Mouse (Mus musculus): ENCODE measurements around the gene Gpd1.
"Not testable (repeated sequence)": the region's sequence is repeated elsewhere in the genome, so short reads cannot be mapped to it uniquely, and the experiment has no call there.

Gpd1 gene

GRCm38 (mm10) chr15:99723120-99723514, 5.8 kb downstream of the Gpd1 start:
- peak; percentile 95 for DNase-seq

GRCm38 (mm10) chr15:99723515-99724291, 6.4 kb downstream of the Gpd1 start:
- DNase-seq: peak; percentile 99

GRCm38 (mm10) chr15:99724292-99725021, 7.1 kb downstream of the Gpd1 start:
- peak; percentile 98 for DNase-seq

GRCm38 (mm10) chr15:99725341-99726155, 8.2 kb downstream of the Gpd1 start, which contains the start of gene Cox14:
Gene Cox14 (plus strand): TSS chr15:99725618.
- DNase-seq: peak; percentile 100

- no peak for DNase-seq
Measured at GRCm38 (mm10) chr15:99726549-99726948, 9.2 kb downstream of the Gpd1 start.

GRCm38 (mm10) chr15:99727039-99727438, 9.7 kb downstream of the Gpd1 start:
- DNase-seq: not testable (repeated sequence)

- DNase-seq: no peak
Measured at GRCm38 (mm10) chr15:99727525-99727924, 10.2 kb downstream of the Gpd1 start.

- peak; percentile 92 for DNase-seq
Measured at GRCm38 (mm10) chr15:99728211-99728610, 10.9 kb downstream of the Gpd1 start.

GRCm38 (mm10) chr15:99729056-99729783, 11.9 kb downstream of the Gpd1 start:
- no peak for DNase-seq

- no peak for DNase-seq
Measured at GRCm38 (mm10) chr15:99731167-99731566, 13.9 kb downstream of the Gpd1 start.

GRCm38 (mm10) chr15:99731678-99732077, 14.4 kb downstream of the Gpd1 start:
- DNase-seq: no peak

- DNase-seq: no peak
Measured at GRCm38 (mm10) chr15:99733186-99733585, 15.9 kb downstream of the Gpd1 start.

GRCm38 (mm10) chr15:99735631-99736030, 18.3 kb downstream of the Gpd1 start:
- peak; percentile 100 for DNase-seq

GRCm38 (mm10) chr15:99736675-99737074, 19.4 kb downstream of the Gpd1 start:
- DNase-seq: no peak

- DNase-seq: peak; percentile 93
Measured at GRCm38 (mm10) chr15:99740229-99740628, 22.9 kb downstream of the Gpd1 start.

GRCm38 (mm10) chr15:99754204-99754603, 36.9 kb downstream of the Gpd1 start:
- no peak for DNase-seq

- no peak for DNase-seq
Measured at GRCm38 (mm10) chr15:99767467-99767866, 50.2 kb downstream of the Gpd1 start.

GRCm38 (mm10) chr15:99768761-99769160, 51.4 kb downstream of the Gpd1 start:
- DNase-seq: no peak

GRCm38 (mm10) chr15:99771004-99771500, 53.7 kb downstream of the Gpd1 start:
- no peak for DNase-seq

- DNase-seq: peak; percentile 90
Measured at GRCm38 (mm10) chr15:99771601-99772276, 54.4 kb downstream of the Gpd1 start.

GRCm38 (mm10) chr15:99772277-99772880, 55.1 kb downstream of the Gpd1 start:
- peak; percentile 99 for DNase-seq

GRCm38 (mm10) chr15:99772881-99772924, 55.4 kb downstream of the Gpd1 start, which contains the start of gene Cers5:
Gene Cers5 (minus strand): TSS chr15:99772885.
- not testable (repeated sequence) for DNase-seq
